Mouse (Mus musculus): Measurements from ENCODE around the gene Mcee.

DNA sequence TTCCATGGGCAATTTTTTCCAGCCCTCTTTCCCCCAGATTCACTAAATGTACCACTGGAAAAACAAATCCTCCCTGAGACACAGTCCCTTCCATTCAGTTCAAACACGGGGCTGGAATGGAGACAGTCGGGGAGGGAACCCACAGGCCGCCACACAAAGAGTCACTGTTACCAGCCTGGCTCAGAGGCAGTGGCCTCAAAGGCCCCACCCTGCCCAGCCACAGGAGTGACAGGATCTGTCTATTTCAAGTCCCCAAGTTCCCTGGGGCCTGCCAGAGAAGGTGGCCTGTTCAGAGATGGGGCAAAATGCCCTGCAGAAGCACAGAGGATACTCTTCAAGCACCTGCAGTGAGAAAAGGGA is 31.8 kb upstream of the Mcee start:
- no peak for TF ChIP-seq CHD2 (IDR thresholded peaks at IDR 0.05; ENCODE audit: low read depth, low read length)
- no peak for TF ChIP-seq HCFC1 (IDR thresholded peaks at IDR 0.05; ENCODE audit: borderline replicate concordance, insufficient read depth, low read length)
- TF ChIP-seq ZNF384 (IDR thresholded peaks at IDR 0.05; ENCODE audit: low read depth, low read length) = no peak

All from ES-E14 (cell line).